Mouse (Mus musculus): ENCODE measurements around the gene Lama4. TPM values are rescaled to one million over a fixed set of nuclear protein-coding genes. Genes with fewer than 3 reads are reported as not detected.

Gene Lama4
- total and polyA plus RNA-seq, 3 experiments = not detected

DNA sequence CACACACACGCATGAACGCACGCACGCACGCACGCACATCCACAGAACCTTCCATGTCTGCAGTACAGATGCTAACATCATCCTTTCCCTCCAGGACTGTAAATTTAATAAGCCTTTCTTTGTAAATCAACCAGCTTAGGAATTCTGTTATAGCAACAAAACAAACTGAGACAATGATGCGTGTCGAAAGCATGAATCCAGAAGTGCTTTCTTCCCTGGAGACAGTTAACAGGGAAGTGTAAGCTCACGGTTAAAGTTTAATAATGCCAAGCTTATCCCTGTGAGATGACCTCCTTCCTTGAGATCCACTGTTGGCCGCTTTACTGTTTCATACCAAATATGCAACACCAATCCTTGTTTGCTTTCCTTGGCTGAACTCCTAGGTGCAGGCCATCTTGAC, 133.4 kb downstream of the Lama4 start:
- DNase-seq (ENCODE audit: low read depth, low spot score) = no peak
- no peak overlapping the region for H3K9ac ChIP-seq (ENCODE audit: control insufficient read depth, low read depth, low read length, poor library complexity, severe bottlenecking)
- no peak overlapping the region for H3K27ac ChIP-seq (ENCODE audit: control insufficient read depth, low read depth, low read length)
- H3K4me3 ChIP-seq (ENCODE audit: control insufficient read depth in 1 of 2, insufficient read depth in 1 of 2, low read depth in 2 of 2, low read length in 2 of 2) = no peak overlapping the region
- TF ChIP-seq CHD1 (IDR thresholded peaks at IDR 0.05; ENCODE audit: low read depth, low read length) = no peak
- TF ChIP-seq EP300 (IDR thresholded peaks at IDR 0.05; ENCODE audit: low read depth in 1 of 2, low read length in 2 of 2) = no peak
- TF ChIP-seq MEF2A (IDR thresholded peaks at IDR 0.05; ENCODE audit: extremely low read depth, insufficient replicate concordance, low read depth, low read length, poor library complexity, severe bottlenecking) = no peak
- no peak for TF ChIP-seq CTCF (IDR thresholded peaks at IDR 0.05 in 2 of 3, conservative IDR thresholded peaks at IDR 0.05 in 1 of 3; ENCODE audit: control insufficient read depth in 1 of 3, insufficient read depth in 1 of 3, low read depth in 2 of 3, low read length in 3 of 3, poor library complexity in 1 of 3, severe bottlenecking in 1 of 3)
- TF ChIP-seq ZMIZ1 (IDR thresholded peaks at IDR 0.05; ENCODE audit: low read depth, low read length) = no peak
- TF ChIP-seq RAD21 (IDR thresholded peaks at IDR 0.05; ENCODE audit: low read depth, low read length) = no peak
- no peaks in the 10 kb centered on the region for H3K79me2 ChIP-seq (ENCODE audit: control insufficient read depth, insufficient read depth, low read length, poor library complexity)
- no peaks in the 10 kb centered on the region for H3K9me3 ChIP-seq (replicated peaks; ENCODE audit: insufficient read depth, low read length)
- H3K36me3 ChIP-seq (ENCODE audit: control insufficient read depth in 1 of 2, insufficient read depth in 2 of 2, low read length in 2 of 2) = no peaks in the 10 kb centered on the region
- no peaks in the 10 kb centered on the region for H3K4me1 ChIP-seq (ENCODE audit: control insufficient read depth in 1 of 2, insufficient read depth in 2 of 2, low read length in 2 of 2)
- no peaks in the 10 kb centered on the region for H3K27me3 ChIP-seq (ENCODE audit: control insufficient read depth in 1 of 2, insufficient read depth in 2 of 2, low read length in 2 of 2)

DNA sequence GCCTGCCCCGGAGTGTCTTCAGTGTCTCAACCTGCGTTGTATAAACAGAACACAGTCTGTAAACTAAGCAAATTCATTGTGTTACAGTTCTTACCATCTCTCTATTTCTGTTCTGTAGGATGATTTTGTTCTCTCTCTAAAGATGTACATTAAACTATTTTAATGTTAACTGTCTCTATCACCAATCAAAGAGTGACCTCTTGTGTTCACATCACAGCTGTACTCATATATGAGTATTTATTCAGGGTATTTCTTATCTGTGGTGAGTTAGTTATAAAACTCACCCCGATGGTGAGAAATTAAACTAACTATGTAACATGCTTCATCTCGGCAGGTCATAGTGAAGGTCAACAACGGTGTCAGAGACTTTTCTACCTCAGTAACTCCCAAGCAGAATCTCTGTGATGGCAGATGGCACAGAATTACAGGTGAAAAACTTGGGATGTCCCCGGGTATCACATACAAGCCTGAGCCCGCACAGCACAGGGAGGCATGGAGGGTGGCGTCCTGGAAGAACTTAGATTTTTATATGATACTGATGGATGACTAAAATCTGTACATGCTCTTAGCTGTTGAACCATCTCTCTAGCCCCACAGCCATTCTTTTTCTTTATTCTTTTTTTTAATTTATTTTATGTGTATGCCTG, 139.6 kb downstream of the Lama4 start:
- no peaks in the 10 kb centered on the region for H3K79me2 ChIP-seq (ENCODE audit: control insufficient read depth, insufficient read depth, low read length, poor library complexity)
- no peaks in the 10 kb centered on the region for H3K4me1 ChIP-seq (ENCODE audit: control insufficient read depth in 1 of 2, insufficient read depth in 2 of 2, low read length in 2 of 2)
- no peaks in the 10 kb centered on the region for H3K9me3 ChIP-seq (replicated peaks; ENCODE audit: insufficient read depth, low read length)
- H3K36me3 ChIP-seq (ENCODE audit: control insufficient read depth in 1 of 2, insufficient read depth in 2 of 2, low read length in 2 of 2) = no peaks in the 10 kb centered on the region
- H3K4me3 ChIP-seq (ENCODE audit: control insufficient read depth in 1 of 2, insufficient read depth in 1 of 2, low read depth in 2 of 2, low read length in 2 of 2) = no peak overlapping the region
- H3K27ac ChIP-seq (ENCODE audit: control insufficient read depth, low read depth, low read length) = no peak overlapping the region
- no peak overlapping the region for H3K9ac ChIP-seq (ENCODE audit: control insufficient read depth, low read depth, low read length, poor library complexity, severe bottlenecking)
- DNase-seq (ENCODE audit: low read depth, low spot score) = no peak
- H3K27me3 ChIP-seq (ENCODE audit: control insufficient read depth in 1 of 2, insufficient read depth in 2 of 2, low read length in 2 of 2) = no peaks in the 10 kb centered on the region
- TF ChIP-seq GATA1 (IDR thresholded peaks at IDR 0.05; ENCODE audit: low read depth, low read length) (no peak), SMC3 (IDR thresholded peaks at IDR 0.05; ENCODE audit: low read depth, low read length) (no peak), POLR2A (IDR thresholded peaks at IDR 0.05; ENCODE audit: control insufficient read depth in 1 of 2, insufficient read depth in 1 of 2, low read depth in 1 of 2, low read length in 2 of 2, poor library complexity in 1 of 2) (no peak), NELFE (IDR thresholded peaks at IDR 0.05; ENCODE audit: low read depth, low read length) (no peak), ELF1 (IDR thresholded peaks at IDR 0.05; ENCODE audit: low read depth, low read length) (no peak), TCF12 (IDR thresholded peaks at IDR 0.05; ENCODE audit: low read depth, low read length) (no peak), CHD1 (IDR thresholded peaks at IDR 0.05; ENCODE audit: low read depth, low read length) (no peak), UBTF (IDR thresholded peaks at IDR 0.05; ENCODE audit: borderline replicate concordance, insufficient read depth, low read depth, low read length) (no peak), USF1 (IDR thresholded peaks at IDR 0.05; ENCODE audit: low read depth, low read length) (no peak), POLR2AphosphoS5 (IDR thresholded peaks at IDR 0.05; ENCODE audit: borderline replicate concordance, low read depth, low read length) (no peak), ZNF384 (IDR thresholded peaks at IDR 0.05; ENCODE audit: low read depth, low read length) (no peak)

All from MEL (cell line).